Mouse (Mus musculus) bone marrow, adult 2 months (tissue): ENCODE data around the gene Lbx2. TPM values are rescaled to one million over a fixed set of nuclear protein-coding genes. Genes with fewer than 3 reads are reported as not detected.

Experiments used
- H3K27ac ChIP-seq: fragments of 200-500 bp; 2 replicates; pipeline ENCODE4 v1.5.1; 2012; ENCODE audit warnings: low read depth, mild to moderate bottlenecking, control low read depth, inconsistent platforms, low read length; ENCODE audit not compliant: control insufficient read depth, poor library complexity, insufficient read depth
- H3K4me1 ChIP-seq: fragments of 200-500 bp; 2 replicates; pipeline ENCODE4 v1.6.1; 2011; ENCODE audit warnings: low read length; ENCODE audit not compliant: control insufficient read depth, insufficient read depth
- H3K4me3 ChIP-seq: fragments of 200-500 bp; replicated peaks from 2 replicates; pipeline ENCODE3; 2011; ENCODE audit warnings: mild to moderate bottlenecking, low read depth, low read length, control low read depth; ENCODE audit not compliant: control insufficient read depth
- CTCF ChIP-seq: fragments of 200-500 bp; IDR thresholded peaks from 2 replicates; pipeline ENCODE4 v1.5.1; 2011; ENCODE audit warnings: low read length, control low read depth; ENCODE audit not compliant: control insufficient read depth, insufficient read depth
- POLR2A ChIP-seq: fragments of 200-500 bp; IDR thresholded peaks from 2 replicates; pipeline ENCODE4 v1.6.1; 2011; ENCODE audit warnings: low read depth, mild to moderate bottlenecking, control low read depth, low read length, borderline replicate concordance; ENCODE audit not compliant: control insufficient read depth
- WGBS: fragments of 180-500 bp; shearing (Covaris S2); methylation state at CpG from one replicate; pipeline ENCODE4 v1.1.7; 2018; 5-methylcytosine and 5-hydroxymethylcytosine counted together
- polyA plus RNA-seq: library from polyadenylated mRNA; stranded (reverse); fragments of >200 nt; gene quantifications from 2 replicates; pipeline ENCODE4 v1.2.4, GENCODE M21; 2011; ENCODE audit warnings: low replicate concordance; ENCODE audit not compliant: missing spikeins, insufficient read depth, insufficient read length

Lbx2 gene
- polyA plus RNA-seq: not detected in 2 replicates

DNA sequence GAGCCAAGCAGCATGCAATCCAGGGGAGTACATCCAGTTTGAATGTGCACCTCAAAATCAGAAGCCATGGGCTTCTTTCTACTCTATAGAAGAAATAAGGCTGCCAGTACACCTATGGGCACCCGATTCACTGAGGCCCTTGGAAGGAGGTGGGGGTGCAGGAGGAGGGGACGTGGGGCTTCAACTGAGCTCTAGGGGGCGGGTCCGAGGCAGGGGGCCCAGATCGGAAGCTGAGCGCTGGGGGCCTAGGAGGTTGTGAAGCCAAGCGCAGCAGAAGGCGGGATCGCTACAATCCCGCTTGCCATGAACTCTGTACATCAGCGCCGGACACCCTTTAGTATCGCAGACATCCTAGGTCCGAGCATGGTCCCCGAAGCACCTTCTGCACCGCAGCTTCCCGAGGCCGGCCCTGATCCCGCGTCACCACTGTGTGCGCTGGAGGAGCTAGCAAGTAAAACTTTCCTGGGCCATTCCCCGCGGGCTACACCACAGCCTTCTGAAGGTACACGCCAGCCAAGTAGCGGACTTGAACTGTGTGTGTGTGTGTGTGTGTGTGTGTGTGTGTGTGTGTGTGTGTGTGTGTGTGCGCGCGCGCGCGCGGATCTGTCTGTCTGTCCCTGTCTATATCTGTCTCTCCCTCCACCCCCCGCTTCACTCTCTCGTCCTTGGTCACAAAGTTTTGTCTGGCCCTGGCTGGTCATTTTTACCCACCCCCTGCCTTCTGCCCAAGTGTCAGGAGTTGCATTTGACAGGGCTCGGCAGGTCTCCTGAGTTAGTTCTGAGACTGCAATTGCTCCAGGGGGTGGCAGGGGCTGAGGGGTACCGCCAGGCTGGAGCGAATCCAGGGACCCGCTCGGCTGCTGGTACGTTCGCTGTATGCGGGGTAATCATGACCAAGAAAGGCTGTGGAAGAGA is at the start of gene Lbx2:
Gene Lbx2, plus strand, starts transcription at position 247 of the 915 bp plus-strand sequence.
- H3K27ac ChIP-seq: no peak within 1 kb of the TSS
- 2% methylated on average over 37 of the region's 42 CpGs for WGBS
- TF ChIP-seq CTCF: no peak
- no peak for TF ChIP-seq POLR2A
- peak within 1 kb of the TSS; percentile 41 for H3K4me3 ChIP-seq
- H3K4me1 ChIP-seq: no peaks in the 10 kb centered on the region

GRCm38 (mm10) chr6:83037188-83037587 is 49.0 kb upstream of the Lbx2 start:
- H3K4me1 ChIP-seq: peaks cover 3% of the 10 kb centered on the region; the same call in 1 of the 2 replicates
- 86% methylated on average over 8 of the region's 8 CpGs for WGBS
- TF ChIP-seq CTCF (no peak), POLR2A (no peak)
- no peak overlapping the region for H3K4me3 ChIP-seq
- H3K27ac ChIP-seq: no peak overlapping the region

GRCm38 (mm10) chr6:83038496-83039012 is 47.6 kb upstream of the Lbx2 start:
- Histone ChIP-seq H3K4me3 (peak overlapping the region; percentile 11), H3K27ac (peak overlapping the region; percentile 86), H3K4me1 (peaks cover 3% of the 10 kb centered on the region; the same call in 1 of the 2 replicates)
- TF ChIP-seq CTCF (no peak), POLR2A (no peak; the same call in 1 of the 2 replicates)
- WGBS: 20% methylated on average over 24 of the region's 24 CpGs

DNA sequence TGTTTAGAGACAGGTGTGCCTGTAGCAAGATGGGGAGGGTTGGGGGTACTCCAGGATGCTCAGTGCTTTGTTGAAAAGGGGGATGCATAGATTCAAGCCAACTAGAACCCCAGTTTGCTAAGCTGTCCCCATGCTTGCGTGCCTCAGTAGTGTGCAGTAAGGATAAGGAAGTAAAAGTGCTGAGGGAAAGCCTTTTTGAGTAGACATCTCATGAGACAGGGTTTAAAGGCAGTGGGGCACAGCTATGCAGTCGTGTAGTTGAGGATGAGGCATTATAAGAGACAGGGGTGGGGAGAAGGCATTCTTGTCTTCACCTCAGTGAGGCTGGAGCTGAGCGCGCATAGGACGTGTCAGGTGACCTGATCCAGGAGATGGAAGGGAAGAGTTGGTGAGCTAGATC is 45.6 kb upstream of the Lbx2 start:
- no peak overlapping the region for H3K27ac ChIP-seq
- 83% methylated on average over 5 of the region's 5 CpGs for WGBS
- no peak overlapping the region for H3K4me3 ChIP-seq
- peaks cover 3% of the 10 kb centered on the region; the same call in 1 of the 2 replicates for H3K4me1 ChIP-seq
- TF ChIP-seq POLR2A (no peak), CTCF (no peak)

DNA sequence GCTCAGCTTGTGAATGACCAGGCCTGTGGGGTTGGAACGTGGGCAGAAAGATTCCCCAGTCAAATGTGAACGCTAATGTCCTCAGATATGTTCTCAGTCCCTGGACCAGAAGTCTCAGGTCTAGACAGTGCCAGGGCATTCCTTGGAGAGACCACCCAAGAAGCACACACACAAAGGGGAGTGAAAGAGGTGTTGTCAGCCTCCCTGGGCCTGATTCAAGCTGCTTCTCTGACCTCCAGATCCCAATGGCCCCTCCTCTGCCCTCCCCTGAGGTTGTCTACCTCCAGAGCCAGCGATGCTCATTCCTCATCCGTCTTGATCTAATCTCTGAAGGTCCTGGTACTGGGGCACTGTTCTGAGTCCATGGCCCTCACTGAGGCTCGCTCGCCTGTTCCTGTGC is 42.6 kb upstream of the Lbx2 start:
- no peaks in the 10 kb centered on the region for H3K4me1 ChIP-seq
- no peak overlapping the region for H3K27ac ChIP-seq
- no peak overlapping the region for H3K4me3 ChIP-seq
- TF ChIP-seq POLR2A (no peak), CTCF (no peak)
- WGBS: 75% methylated on average over 6 of the region's 6 CpGs

DNA sequence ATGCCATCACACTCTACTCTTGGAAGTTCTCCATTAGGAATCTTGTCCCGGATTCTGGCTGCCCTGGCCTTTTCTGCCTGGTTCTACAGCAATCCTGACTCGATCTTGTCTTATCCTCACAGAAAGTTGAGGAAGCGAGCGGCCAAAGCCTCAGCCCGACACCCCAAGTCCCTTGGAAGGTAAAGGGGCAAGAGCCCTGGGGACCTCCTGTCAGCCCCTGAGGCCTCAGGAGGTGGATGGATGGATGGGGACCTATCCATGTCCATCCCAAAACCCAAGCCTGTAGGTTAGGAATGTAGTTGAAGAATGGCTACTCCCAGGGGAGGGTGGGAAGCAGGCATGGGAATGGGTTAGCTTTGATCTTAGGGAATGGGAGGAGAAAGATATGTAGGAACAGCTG is 42.2 kb upstream of the Lbx2 start:
- Histone ChIP-seq H3K27ac (no peak overlapping the region), H3K4me1 (no peaks in the 10 kb centered on the region), H3K4me3 (no peak overlapping the region)
- TF ChIP-seq POLR2A: no peak
- TF ChIP-seq CTCF: no peak
- 89% methylated on average over 5 of the region's 5 CpGs for WGBS

- TF ChIP-seq CTCF (no peak), POLR2A (no peak)
- Histone ChIP-seq H3K4me3 (no peak overlapping the region), H3K27ac (no peak overlapping the region), H3K4me1 (no peaks in the 10 kb centered on the region)
- 46% methylated on average over 9 of the region's 9 CpGs for WGBS
Measured at GRCm38 (mm10) chr6:83044742-83045141, 41.4 kb upstream of the Lbx2 start.

GRCm38 (mm10) chr6:83049367-83049766 is 36.8 kb upstream of the Lbx2 start:
- H3K4me3 ChIP-seq: no peak overlapping the region
- H3K4me1 ChIP-seq: peaks cover 3% of the 10 kb centered on the region; the same call in 1 of the 2 replicates
- H3K27ac ChIP-seq: no peak overlapping the region
- TF ChIP-seq CTCF: no peak
- no peak for TF ChIP-seq POLR2A
- 85% methylated on average over 10 of the region's 10 CpGs for WGBS
